Mouse (Mus musculus) mature B cell (primary cell): ENCODE results near the gene Lrp5.

ENCODE experiments used
- in situ Hi-C: fragments of 300-500 bp; cut with MboI; formaldehyde crosslinking; loops from 2 replicates; pipeline ENCODE4 v1.14.3; 2019

Lrp5 gene

DNA sequence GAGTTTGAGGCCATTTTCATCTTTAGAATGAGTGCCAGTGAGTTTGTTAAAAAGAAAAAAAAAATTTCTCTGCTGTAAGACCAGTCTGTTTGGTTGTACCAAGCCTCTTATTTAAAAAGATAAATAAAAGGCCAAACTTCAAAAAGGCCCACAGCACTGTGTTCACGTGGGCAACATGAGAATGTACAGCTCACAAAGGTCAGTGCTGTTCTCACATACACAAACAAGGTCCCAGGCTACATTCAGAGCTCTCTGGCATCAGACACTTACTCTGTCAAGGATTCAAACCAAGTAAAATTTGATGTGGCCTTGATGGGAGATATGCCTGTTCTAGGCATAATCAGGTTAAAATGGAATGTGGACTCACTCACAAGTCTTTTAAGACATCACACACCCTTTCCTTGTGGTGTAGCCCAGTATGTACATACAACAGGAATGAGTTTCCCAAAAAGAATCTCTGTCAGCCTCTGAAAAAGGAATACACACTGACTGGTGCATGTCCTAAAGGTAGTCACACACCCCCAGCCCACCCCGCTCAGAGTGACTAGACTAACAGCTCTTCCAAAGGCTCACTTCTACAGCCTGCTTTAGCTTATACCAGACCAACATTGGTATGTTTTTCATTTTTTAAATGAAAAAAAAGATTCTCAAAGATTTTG lies 130.1 kb downstream of the Lrp5 start:
- in situ Hi-C loops, result no loop called here

DNA sequence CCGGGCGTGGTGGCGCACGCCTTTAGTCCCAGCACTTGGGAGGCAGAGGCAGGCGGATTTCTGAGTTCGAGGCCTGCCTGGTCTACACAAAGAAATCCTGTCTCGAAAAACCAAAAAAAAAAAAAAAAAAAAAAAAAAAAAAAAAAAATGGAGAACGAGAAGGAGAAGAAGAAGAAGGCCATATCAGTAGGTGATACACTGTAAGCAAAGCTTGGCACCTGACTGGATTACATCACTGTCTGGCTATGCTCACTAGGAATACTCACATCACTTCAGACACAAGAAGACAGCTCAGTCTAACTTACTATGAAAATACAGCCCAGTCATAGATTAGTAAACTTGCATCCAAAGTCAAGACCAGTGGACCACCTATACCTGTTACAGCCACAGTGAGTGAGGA lies 131.6 kb downstream of the Lrp5 start:
- in situ Hi-C loops, result no loop called here

DNA sequence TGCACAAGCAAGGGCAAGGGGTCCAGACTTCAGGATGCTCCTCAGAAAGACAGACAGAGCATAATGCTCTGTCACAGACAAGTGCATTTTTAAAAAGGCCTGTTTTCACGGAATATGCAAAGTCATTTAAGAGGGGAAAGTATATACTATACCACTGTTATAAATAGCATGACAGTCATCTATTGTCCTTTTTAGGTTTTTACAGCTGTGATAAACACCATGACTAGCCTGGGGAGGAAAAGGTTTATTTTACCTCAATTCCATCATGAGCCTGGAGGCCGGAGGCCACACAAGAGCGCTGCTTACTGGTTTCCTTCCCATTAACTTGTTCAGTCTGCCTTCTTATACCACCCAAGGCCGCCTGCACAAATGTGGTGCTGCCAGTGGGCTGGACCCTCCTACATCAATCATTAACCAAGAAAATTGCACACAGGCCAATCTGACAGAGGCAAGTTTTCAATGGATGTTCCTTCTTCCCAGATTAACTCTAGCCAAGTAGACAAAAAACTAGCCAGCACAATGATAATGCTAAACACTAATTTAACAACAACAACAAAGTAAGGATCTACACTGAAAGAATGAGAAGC lies 134.7 kb downstream of the Lrp5 start:
- in situ Hi-C loops, result no loop called here

DNA sequence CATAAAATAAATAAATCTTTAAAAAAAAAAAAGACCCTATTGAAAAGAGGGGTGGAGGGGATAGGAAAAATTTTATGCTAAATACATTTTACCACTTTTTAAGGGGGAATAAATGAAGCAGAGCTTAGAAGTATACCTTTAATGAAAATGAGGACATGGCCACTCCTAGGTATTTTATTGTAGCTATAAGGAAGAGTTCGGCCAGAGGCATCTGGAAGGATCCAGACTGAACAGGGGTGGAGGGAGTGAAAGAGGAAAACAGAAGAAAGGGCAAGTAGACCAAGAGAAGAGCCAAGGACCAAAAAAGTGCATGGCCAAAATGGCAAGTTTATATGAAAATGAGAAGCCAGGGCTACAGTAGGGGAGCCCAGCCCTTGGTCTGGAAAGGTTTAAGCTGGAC lies 136.3 kb downstream of the Lrp5 start:
- in situ Hi-C loops, result no loop called here

DNA sequence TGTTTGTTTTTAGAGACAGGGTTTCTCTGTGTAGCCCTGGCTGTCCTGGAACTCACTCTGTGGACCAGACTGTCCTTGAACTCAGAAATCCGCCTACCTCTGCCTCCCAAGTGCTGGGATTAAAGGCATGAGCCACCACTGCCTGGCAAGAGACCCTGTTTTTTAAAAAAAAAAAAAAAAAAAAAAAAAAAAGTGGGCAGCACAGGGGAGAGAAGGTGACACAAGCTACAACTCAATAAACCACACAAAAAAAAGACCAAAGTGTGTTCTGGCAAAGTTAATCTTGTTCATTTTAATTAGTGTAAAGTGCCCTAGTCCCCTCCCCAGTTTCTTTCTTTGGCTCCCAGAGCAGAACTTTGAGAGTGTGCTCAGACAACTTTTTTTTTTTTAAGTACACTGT lies 137.1 kb downstream of the Lrp5 start:
- in situ Hi-C loops, result no loop called here

DNA sequence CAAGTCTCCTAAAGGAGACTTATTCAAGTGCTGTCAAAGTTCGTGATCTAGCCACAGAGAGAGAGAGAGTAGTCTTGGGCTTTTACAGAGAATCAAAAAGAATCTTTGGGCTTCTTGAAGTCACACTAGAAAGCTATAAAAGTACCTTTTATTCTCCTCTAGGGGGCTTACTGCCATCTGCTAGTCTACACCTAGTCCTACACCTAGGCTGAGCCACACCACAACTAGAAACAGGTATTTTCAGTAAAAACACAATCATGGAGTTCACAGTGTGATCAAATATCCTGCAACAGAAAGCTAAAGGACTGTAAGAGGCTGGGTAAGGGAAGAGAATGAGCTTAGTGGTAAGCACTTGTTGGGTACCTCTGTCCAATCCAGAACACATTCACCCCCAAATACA lies 138.1 kb downstream of the Lrp5 start:
- in situ Hi-C loops, result no loop called here

DNA sequence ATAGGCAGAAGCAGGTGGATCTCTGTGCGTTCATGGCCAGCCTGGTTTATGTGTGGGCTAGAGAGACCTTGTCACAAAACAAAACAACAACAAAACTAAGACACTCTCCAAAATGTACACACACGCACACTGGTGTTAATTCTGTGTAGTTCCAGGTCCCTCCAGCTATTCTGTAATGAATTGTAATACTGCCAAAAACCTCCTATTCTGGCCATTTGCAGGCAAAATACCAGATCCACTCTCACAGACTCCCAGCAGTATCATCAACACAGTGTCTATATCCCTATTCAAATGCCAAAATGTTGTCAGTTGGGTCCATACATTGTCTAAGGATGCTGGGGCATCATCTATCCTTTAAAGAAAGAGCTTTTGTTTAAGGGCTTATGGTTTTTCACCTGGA lies 141.4 kb downstream of the Lrp5 start:
- in situ Hi-C loops, result no loop called here

DNA sequence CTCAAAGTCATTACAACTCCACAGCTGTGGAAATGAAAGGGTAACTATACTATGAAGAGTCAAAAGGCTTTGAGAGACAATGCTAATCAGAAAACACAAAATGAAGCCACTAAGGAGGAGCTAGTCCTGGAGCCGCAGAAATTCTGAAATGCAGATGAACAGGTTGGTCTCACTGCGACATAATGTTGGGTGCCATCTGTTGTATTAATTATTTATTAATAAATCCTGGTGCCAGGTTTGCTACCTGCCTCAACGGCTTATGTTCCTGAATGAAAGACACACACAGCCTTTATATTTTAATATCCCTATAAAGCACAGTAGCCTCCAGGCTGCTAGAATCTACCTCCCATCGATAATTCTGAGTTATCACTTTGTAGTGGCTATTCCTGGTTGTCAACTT lies 143.8 kb downstream of the Lrp5 start:
- in situ Hi-C loops, result no loop called here

DNA sequence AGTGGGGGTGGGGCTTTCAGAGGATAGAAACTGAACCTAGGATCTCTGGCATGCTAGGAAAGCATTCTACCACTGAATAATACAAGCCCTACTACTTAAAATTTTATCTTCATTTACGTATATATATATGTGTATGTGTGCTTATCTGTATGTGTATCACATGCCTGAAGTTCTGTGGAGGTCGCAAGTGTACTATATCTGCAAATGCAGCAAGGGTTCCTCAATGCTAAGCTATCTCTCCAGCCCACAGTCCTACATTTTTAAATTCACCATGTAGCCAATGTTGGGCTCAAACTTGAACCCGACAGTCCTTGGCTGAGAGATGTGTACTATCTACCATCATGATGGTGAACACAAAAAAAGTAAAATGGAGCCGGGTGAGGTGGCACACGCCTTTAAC lies 145.4 kb downstream of the Lrp5 start:
- in situ Hi-C loops, result no loop called here

DNA sequence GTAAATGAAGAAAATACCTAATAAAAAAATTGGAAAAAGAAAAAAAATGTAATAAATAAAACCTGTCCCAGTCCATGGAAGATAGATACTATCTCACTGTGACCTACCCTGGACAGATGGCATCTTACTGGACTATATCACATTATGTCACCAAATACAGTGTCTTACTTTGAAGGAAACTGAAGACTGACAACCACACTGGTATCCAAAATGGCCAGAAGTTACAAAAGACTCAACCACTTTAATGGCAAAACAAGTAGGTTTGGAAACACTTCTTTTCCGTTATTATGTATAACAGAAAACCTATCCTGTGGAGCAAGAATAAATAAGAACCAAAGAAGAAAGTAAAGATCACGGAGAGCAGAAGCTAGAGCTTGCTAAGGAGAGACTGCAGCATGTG lies 146.1 kb downstream of the Lrp5 start:
- in situ Hi-C loops, result no loop called here

DNA sequence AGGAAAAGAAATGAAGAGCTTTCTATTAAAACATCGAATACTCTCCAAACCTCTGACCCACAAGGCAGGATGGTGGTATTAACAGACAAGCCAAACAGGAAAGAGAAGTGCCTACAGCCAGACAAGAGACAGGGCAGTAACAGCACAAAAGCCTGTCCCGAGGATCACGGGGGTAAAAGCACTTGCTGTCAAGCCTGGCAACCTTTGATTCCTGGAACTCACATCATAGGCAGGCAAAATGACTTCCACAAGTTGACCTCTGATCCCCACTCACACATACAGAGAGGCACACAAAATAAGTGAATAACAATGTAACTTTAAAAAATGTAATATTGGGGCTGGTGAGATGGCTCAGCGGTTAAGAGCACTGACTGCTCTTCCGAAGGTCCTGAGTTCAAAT lies 146.9 kb downstream of the Lrp5 start:
- in situ Hi-C loops, result no loop called here

DNA sequence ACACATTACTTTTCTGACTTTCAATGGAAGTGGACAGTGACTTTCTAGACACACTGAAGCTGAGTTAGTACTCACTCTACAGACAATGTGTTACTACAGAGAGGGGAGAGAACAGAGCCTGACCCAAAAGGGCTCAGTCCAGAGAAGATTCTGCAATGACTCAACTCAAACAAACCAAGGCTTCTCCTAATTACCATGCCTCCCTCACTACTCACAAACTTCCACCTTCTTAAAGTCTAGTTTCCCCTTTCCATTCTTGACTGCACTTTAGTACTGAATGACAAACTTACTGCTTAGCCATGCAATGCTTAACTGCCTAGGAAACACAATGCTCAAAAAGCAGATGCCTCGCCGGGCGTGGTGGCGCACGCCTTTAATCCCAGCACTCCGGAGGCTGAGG lies 148.7 kb downstream of the Lrp5 start:
- in situ Hi-C loops, result no loop called here

DNA sequence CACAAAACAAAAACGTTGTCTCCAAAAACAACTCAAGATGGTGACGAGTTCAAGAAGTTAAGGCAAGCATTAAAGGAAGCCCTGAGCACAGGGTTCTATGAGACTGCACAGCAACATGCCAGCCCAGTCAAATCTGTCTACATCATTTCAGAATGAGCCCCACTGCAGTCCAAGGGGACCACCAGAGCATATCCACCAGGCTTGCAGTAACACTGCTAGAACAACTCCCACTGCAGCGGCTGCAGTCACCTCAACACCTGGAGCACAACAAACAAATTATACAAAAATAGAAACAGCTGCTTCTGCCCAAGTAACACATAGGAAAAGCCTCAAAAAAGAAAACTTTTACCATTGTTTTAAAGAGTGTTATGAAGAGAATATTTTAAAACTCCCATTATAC lies 151.4 kb downstream of the Lrp5 start:
- in situ Hi-C loops, result no loop called here
